Mouse (Mus musculus): ENCODE results near the gene Tuft1. TPM values are rescaled to one million over a fixed set of nuclear protein-coding genes. Genes with fewer than 3 reads are reported as not detected.
"Not testable (repeated sequence)": the region's sequence is repeated elsewhere in the genome, so short reads cannot be mapped to it uniquely, and the experiment has no call there.

Gene Tuft1
- polyA plus RNA-seq, 1 experiment from 2014 or later: 4.1 TPM

DNA sequence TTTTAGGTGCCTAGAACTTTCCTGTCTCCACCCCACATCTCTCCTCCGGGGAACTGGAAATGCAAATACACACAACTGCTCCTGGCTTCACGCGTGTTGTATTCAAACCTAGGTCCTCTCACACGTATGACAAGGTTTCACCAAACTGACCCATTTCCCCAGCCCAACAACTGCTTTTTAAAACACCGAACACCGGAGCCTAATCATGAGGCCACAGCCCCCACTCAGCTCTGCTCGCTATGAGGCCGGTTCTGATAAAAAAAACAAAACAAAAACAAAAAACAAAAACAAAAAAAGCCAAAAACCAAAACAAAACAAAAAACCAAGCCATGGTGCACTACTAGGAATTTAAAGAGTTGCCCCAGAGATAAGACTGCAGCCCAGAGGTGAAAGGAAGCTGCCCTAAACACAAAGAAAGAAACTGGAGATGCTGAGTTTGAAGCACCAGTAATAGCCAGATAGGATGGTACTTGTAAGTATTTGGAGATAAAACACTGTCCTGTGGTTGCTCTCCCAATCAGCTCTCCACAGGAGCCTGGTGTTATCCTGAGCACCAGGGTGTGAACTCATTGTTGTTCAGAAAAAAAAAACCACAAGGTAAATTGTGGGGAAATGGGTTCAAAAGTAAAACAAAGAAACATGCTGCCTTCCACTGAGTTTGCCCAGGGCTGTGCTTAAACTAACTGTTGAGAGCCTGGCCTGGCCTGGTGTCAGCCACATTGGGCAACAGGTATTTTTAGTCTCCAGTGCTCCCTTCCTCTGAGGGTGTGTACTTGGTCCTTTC is 27.5 kb upstream of the Tuft1 start:
- not testable (repeated sequence) for H3K4me1 ChIP-seq; H3K4me3 ChIP-seq; H3K27ac ChIP-seq; ATAC-seq (ENCODE audit: low FRiP score); H3K9me3 ChIP-seq (replicated peaks); H3K9ac ChIP-seq; H3K36me3 ChIP-seq; H3K4me2 ChIP-seq (replicated peaks); H3K27me3 ChIP-seq
- WGBS: 85% methylated on average over 8 of the region's 8 CpGs

- 88% methylated on average over 6 of the region's 6 CpGs for WGBS
Measured at GRCm38 (mm10) chr3:94683646-94684045, 25.0 kb upstream of the Tuft1 start.

GRCm38 (mm10) chr3:94680783-94681182 is 22.1 kb upstream of the Tuft1 start:
- ATAC-seq (ENCODE audit: low FRiP score): no peak
- no peaks in the 10 kb centered on the region for H3K27me3 ChIP-seq
- H3K4me3 ChIP-seq: no peak overlapping the region
- no peak overlapping the region for H3K27ac ChIP-seq
- no peaks in the 10 kb centered on the region for H3K4me1 ChIP-seq
- 92% methylated on average over 16 of the region's 16 CpGs for WGBS
- no peaks in the 10 kb centered on the region for H3K9me3 ChIP-seq (replicated peaks)
- H3K9ac ChIP-seq: no peak overlapping the region
- H3K36me3 ChIP-seq: no peaks in the 10 kb centered on the region
- no peak overlapping the region for H3K4me2 ChIP-seq (replicated peaks)

More at GRCm38 (mm10) chr3:94683646-94684045, 25.0 kb upstream of the Tuft1 start:
- Histone ChIP-seq H3K4me1 (no peaks in the 10 kb centered on the region), H3K4me3 (no peak overlapping the region), H3K36me3 (no peaks in the 10 kb centered on the region), H3K9me3 (replicated peaks) (no peaks in the 10 kb centered on the region), H3K4me2 (replicated peaks) (no peak overlapping the region), H3K27ac (no peak overlapping the region), H3K9ac (no peak overlapping the region), H3K27me3 (no peaks in the 10 kb centered on the region)
- no peak for ATAC-seq (ENCODE audit: low FRiP score)

- not testable (repeated sequence) for H3K4me3 ChIP-seq; H3K27me3 ChIP-seq; H3K9ac ChIP-seq; ATAC-seq (ENCODE audit: low FRiP score); H3K36me3 ChIP-seq; H3K9me3 ChIP-seq (replicated peaks); H3K27ac ChIP-seq; H3K4me1 ChIP-seq; H3K4me2 ChIP-seq (replicated peaks)
- 92% methylated on average over 12 of the region's 12 CpGs for WGBS
Measured at GRCm38 (mm10) chr3:94680032-94680431, 21.4 kb upstream of the Tuft1 start.

- Histone ChIP-seq H3K36me3 (no peaks in the 10 kb centered on the region), H3K4me2 (replicated peaks) (no peak overlapping the region), H3K4me3 (no peak overlapping the region), H3K27me3 (no peaks in the 10 kb centered on the region), H3K9ac (no peak overlapping the region), H3K9me3 (replicated peaks) (no peaks in the 10 kb centered on the region), H3K27ac (no peak overlapping the region), H3K4me1 (no peaks in the 10 kb centered on the region)
- WGBS: 74% methylated on average over 8 of the region's 8 CpGs
- no peak for ATAC-seq (ENCODE audit: low FRiP score)
Measured at GRCm38 (mm10) chr3:94679351-94679841, 20.7 kb upstream of the Tuft1 start.

DNA sequence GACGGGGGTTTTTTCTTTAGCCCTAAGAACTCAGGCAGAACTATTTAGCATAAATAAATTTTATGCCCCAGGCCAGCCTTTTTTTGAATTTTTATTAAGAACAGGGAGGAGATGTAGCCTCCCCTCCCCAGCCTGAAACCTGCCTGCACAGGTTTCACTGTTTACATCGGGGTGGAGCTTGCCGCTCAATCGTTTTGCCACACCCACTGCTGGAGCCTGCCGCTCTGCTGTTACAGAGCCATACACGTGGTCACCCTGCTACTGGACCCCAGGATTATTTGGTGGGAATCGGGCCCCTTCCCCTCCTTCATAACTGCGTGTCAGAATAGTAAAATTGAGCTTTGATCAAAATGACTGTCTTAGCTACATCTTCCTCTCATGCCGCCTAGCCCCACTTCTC is 16.4 kb upstream of the Tuft1 start:
- not testable (repeated sequence) for H3K27me3 ChIP-seq; ATAC-seq (ENCODE audit: low FRiP score)

DNA sequence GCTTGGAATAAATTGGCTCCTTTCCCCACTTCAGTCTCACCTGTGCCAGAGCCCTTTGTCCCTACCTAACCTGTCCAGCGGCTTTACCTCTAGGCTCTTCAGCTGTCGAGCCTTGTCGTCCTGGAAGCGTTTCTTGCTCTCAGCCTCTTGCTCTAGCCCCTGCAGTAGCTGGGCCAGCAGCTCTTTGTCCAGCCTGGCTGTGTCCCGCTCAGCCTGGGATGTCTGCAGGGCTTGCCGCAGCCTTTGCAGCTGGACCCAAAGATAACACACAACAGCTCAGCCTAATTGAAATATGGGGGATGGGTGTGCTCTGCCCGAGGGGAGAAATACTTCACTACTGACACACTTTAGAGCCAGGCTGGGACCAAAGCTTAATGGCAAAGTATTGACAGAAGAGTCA is 7.2 kb upstream of the Tuft1 start:
- not testable (repeated sequence) for H3K9ac ChIP-seq; H3K27ac ChIP-seq; H3K4me3 ChIP-seq; H3K36me3 ChIP-seq; ATAC-seq (ENCODE audit: low FRiP score); H3K4me1 ChIP-seq; H3K27me3 ChIP-seq; H3K4me2 ChIP-seq (replicated peaks); H3K9me3 ChIP-seq (replicated peaks)
- WGBS: 52% methylated on average over 7 of the region's 7 CpGs

More for the DNA sequence above, 16.4 kb upstream of the Tuft1 start:
- not testable (repeated sequence) for H3K4me3 ChIP-seq; H3K4me1 ChIP-seq; H3K4me2 ChIP-seq (replicated peaks); H3K9ac ChIP-seq; H3K9me3 ChIP-seq (replicated peaks); H3K36me3 ChIP-seq; H3K27ac ChIP-seq
- 91% methylated on average over 9 of the region's 9 CpGs for WGBS

DNA sequence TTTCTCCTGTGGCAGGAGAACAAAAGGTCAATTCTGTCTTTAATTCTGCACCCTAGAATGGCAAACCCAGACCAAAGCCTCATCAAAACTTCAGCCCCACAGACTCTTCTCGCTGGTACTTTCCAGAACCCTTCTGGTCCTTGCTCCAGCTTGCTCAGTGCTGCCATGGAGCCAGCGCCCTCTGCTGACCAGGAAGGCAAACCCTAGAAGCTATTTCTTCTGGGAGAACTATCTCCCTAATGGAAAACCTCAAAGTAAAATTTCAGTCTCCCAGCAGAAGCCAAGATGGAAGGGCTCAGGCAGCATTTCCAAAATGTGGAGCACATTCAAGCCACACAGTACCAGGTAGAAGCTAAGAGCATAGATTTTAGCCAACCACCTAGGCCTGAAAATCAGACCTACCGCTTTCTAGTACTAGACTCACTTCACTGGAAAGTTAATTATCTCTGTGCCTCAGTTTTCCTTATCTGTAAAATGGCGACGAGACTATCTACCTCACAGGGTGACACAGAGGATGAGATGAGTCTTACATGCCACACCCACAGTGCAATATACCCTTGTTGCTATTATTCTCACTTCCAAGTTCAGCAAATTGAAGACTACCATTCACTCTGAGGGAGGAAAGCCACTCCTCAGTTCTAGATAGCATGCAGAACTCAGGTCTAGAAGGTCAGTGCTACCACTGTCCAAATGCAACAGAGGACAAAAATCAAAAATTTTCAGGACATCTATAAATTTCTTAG is 6.6 kb upstream of the Tuft1 start:
- H3K36me3 ChIP-seq; H3K4me2 ChIP-seq (replicated peaks); H3K4me3 ChIP-seq; ATAC-seq (ENCODE audit: low FRiP score); H3K27ac ChIP-seq; H3K27me3 ChIP-seq; H3K4me1 ChIP-seq; H3K9me3 ChIP-seq (replicated peaks); H3K9ac ChIP-seq: not testable (repeated sequence)
- WGBS: 52% methylated on average over 5 of the region's 5 CpGs

GRCm38 (mm10) chr3:94660841-94661240 is 2.2 kb upstream of the Tuft1 start:
- 90% methylated on average over 2 of the region's 2 CpGs for WGBS

DNA sequence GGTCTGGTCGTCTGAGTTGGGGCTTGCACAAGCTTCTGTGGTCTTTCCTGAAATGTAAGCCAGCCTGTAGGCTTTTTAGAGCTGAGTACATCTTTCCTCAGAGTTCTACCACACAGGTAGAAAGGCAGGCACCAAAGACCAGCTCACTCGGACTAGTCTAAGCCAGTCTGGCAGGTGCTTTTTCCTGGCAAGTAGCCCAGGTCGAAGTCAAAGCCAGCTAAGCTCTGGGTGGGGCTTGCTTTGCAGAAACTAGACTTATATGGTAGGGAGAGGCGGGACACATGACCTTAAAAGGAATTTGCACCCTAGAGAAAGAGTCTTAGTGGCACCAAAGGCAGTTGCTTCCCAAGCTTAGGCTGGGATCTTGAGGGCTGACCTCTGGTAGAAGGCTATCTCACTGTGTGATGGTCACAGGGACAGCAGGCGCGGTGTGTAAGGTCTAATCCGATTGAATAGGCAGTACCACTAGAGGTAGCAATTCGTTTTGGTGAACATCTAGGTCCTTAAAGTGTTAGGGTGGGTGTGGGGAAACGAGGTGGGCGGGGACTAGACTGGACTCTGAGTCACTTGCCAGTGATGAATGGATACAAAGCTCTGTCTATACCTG is 573 bp upstream of the Tuft1 start:
- not testable (repeated sequence) for H3K9me3 ChIP-seq (replicated peaks); H3K36me3 ChIP-seq; H3K4me3 ChIP-seq; H3K4me1 ChIP-seq; H3K9ac ChIP-seq; H3K27ac ChIP-seq
- peak; percentile 65 for ATAC-seq (ENCODE audit: low FRiP score)
- 29% methylated on average over 8 of the region's 10 CpGs for WGBS
- Histone ChIP-seq H3K4me2 (replicated peaks) (peak overlapping the region; percentile 11; the same call in 1 of the 2 replicates), H3K27me3 (peaks cover 11% of the 10 kb centered on the region)

More at GRCm38 (mm10) chr3:94660841-94661240, 2.2 kb upstream of the Tuft1 start:
- H3K9me3 ChIP-seq (replicated peaks); ATAC-seq (ENCODE audit: low FRiP score); H3K36me3 ChIP-seq; H3K9ac ChIP-seq; H3K4me2 ChIP-seq (replicated peaks); H3K4me1 ChIP-seq; H3K4me3 ChIP-seq; H3K27ac ChIP-seq: not testable (repeated sequence)
- peaks cover 11% of the 10 kb centered on the region for H3K27me3 ChIP-seq

DNA sequence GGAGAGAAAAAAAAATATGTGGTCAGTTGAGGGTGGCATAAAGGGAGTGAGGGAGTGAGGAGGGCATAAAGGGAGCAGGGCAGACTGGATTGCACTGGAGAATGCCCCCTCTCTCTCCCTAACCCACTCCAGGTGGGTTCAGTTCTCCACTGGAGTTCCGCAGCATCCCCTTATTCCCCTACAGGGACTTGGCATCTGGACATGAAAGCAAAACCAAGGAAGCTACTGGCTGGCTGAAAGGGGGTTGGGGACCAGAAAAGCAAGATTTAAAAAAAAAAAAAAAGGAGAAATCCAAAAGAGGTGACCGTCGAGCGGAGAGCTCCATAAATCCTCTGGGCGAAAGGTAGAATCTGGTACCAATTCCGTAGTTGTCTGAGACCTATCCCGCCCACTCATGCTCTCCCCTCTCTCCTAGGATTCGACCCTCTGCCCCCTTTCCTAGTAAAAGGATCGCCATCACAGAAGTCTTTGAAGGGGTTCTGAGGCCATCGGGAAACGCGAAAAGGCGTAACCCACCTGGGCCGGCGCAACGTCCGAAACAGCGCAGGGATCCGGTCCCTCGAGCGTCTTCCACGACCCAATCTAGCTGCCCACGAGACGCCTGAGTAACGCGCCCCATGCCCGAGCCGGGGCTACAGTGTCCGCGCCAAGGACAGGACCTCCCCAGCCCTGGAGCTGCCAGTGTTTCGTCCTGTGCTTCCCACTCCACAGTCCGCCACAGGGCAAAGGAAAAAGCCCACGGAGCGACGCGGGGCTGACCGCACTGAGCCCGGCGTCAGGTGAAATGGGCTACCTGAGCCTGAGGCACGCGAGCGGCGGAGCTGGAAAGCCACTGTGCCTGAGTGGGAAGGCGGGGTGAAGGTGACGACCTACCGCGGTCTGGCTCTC is 576 bp downstream of the Tuft1 start:
- not testable (repeated sequence) for H3K27ac ChIP-seq; H3K9ac ChIP-seq; H3K4me1 ChIP-seq; H3K36me3 ChIP-seq; H3K9me3 ChIP-seq (replicated peaks)
- H3K4me3 ChIP-seq: peak overlapping the region; percentile 36
- 1% methylated on average over 22 of the region's 47 CpGs for WGBS
- peak overlapping the region; percentile 58 for H3K4me2 ChIP-seq (replicated peaks)
- peaks cover 11% of the 10 kb centered on the region for H3K27me3 ChIP-seq
- peak; percentile 71 for ATAC-seq (ENCODE audit: low FRiP score)

DNA sequence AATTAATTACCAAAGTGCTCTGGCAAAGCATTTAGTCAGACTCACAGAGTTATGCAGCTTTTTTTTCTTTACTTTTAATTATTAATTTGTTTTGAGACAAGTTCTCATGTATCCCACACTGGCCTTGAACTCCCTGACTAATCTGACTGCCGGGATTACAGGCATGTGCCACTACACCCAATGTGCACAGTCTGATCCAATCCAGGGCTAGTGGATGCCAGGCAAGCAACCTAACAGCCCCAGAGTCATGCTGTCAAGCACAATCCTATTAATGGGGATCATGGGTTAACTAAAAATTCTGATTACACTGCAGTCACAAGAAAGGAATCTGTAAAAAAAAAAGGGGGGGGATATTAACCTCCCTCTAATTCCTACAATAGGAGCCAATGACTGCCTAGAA is 4.7 kb downstream of the Tuft1 start:
- H3K9me3 ChIP-seq (replicated peaks); H3K36me3 ChIP-seq; H3K27ac ChIP-seq; H3K4me1 ChIP-seq; H3K4me2 ChIP-seq (replicated peaks); ATAC-seq (ENCODE audit: low FRiP score); H3K9ac ChIP-seq; H3K27me3 ChIP-seq; H3K4me3 ChIP-seq: not testable (repeated sequence)
- 73% methylated on average over 1 of the region's 1 CpGs for WGBS
